Mouse (Mus musculus): Measurements from ENCODE around the gene March4. TPM values are rescaled to one million over a fixed set of nuclear protein-coding genes. Genes with fewer than 3 reads are reported as not detected.

March4 gene
- polyA plus RNA-seq, 1 experiment from 2014 or later, result 0.04 TPM

- Histone ChIP-seq H3K36me3 (no peaks in the 10 kb centered on the region), H3K9me3 (no peaks in the 10 kb centered on the region), H3K27ac (no peak overlapping the region), H3K4me1 (no peaks in the 10 kb centered on the region), H3K9ac (no peak overlapping the region), H3K27me3 (no peaks in the 10 kb centered on the region), H3K4me2 (replicated peaks) (no peak overlapping the region), H3K4me3 (no peak overlapping the region)
- no peak for ATAC-seq (ENCODE audit: insufficient number of reproducible peaks, insufficient read depth, low FRiP score, low TSS enrichment)
- WGBS, result 72% methylated on average over 3 of the region's 3 CpGs
Observed at GRCm38 (mm10) chr1:72434510-72434909, 102.2 kb downstream of the March4 start.

- H3K36me3 ChIP-seq, result no peaks in the 10 kb centered on the region
- no peak overlapping the region for H3K4me2 ChIP-seq (replicated peaks)
- no peaks in the 10 kb centered on the region for H3K4me1 ChIP-seq
- 91% methylated on average over 1 of the region's 1 CpGs for WGBS
- no peaks in the 10 kb centered on the region for H3K9me3 ChIP-seq
- no peak for ATAC-seq (ENCODE audit: insufficient number of reproducible peaks, insufficient read depth, low FRiP score, low TSS enrichment)
- H3K4me3 ChIP-seq, result no peak overlapping the region
- no peaks in the 10 kb centered on the region for H3K27me3 ChIP-seq
- H3K9ac ChIP-seq, result no peak overlapping the region
- H3K27ac ChIP-seq, result no peak overlapping the region
Observed at GRCm38 (mm10) chr1:72432579-72432978, 104.2 kb downstream of the March4 start.

- Histone ChIP-seq H3K27ac (no peak overlapping the region), H3K36me3 (no peaks in the 10 kb centered on the region), H3K4me2 (replicated peaks) (no peak overlapping the region), H3K4me3 (no peak overlapping the region), H3K9ac (no peak overlapping the region), H3K9me3 (no peaks in the 10 kb centered on the region), H3K27me3 (no peaks in the 10 kb centered on the region), H3K4me1 (no peaks in the 10 kb centered on the region)
- WGBS, result 91% methylated on average over 7 of the region's 7 CpGs
- no peak for ATAC-seq (ENCODE audit: insufficient number of reproducible peaks, insufficient read depth, low FRiP score, low TSS enrichment)
Observed at GRCm38 (mm10) chr1:72429107-72429807, 107.5 kb downstream of the March4 start.

- no peak overlapping the region for H3K4me2 ChIP-seq (replicated peaks)
- H3K36me3 ChIP-seq, result no peaks in the 10 kb centered on the region
- no peaks in the 10 kb centered on the region for H3K27me3 ChIP-seq
- ATAC-seq (ENCODE audit: insufficient number of reproducible peaks, insufficient read depth, low FRiP score, low TSS enrichment), result no peak
- H3K4me3 ChIP-seq, result no peak overlapping the region
- H3K9ac ChIP-seq, result no peak overlapping the region
- H3K4me1 ChIP-seq, result no peaks in the 10 kb centered on the region
- 79% methylated on average over 8 of the region's 8 CpGs for WGBS
- H3K9me3 ChIP-seq, result no peaks in the 10 kb centered on the region
- no peak overlapping the region for H3K27ac ChIP-seq
Observed at GRCm38 (mm10) chr1:72428526-72428925, 108.2 kb downstream of the March4 start.

- Histone ChIP-seq H3K9ac (no peak overlapping the region), H3K27me3 (no peaks in the 10 kb centered on the region), H3K9me3 (no peaks in the 10 kb centered on the region), H3K4me1 (no peaks in the 10 kb centered on the region), H3K4me2 (replicated peaks) (no peak overlapping the region), H3K36me3 (no peaks in the 10 kb centered on the region), H3K4me3 (no peak overlapping the region), H3K27ac (no peak overlapping the region)
- WGBS, result 82% methylated on average over 4 of the region's 4 CpGs
- ATAC-seq (ENCODE audit: insufficient number of reproducible peaks, insufficient read depth, low FRiP score, low TSS enrichment), result no peak
Observed at GRCm38 (mm10) chr1:72426456-72426855, 110.3 kb downstream of the March4 start.

- H3K27me3 ChIP-seq, result no peaks in the 10 kb centered on the region
- 85% methylated on average over 4 of the region's 4 CpGs for WGBS
- H3K4me3 ChIP-seq, result no peak overlapping the region
- H3K9ac ChIP-seq, result no peak overlapping the region
- H3K9me3 ChIP-seq, result no peaks in the 10 kb centered on the region
- no peaks in the 10 kb centered on the region for H3K4me1 ChIP-seq
- H3K4me2 ChIP-seq (replicated peaks), result no peak overlapping the region
- H3K36me3 ChIP-seq, result no peaks in the 10 kb centered on the region
- no peak overlapping the region for H3K27ac ChIP-seq
- ATAC-seq (ENCODE audit: insufficient number of reproducible peaks, insufficient read depth, low FRiP score, low TSS enrichment), result no peak
Observed at GRCm38 (mm10) chr1:72422121-72422520, 114.6 kb downstream of the March4 start.

- 46% methylated on average over 2 of the region's 2 CpGs for WGBS
Observed at GRCm38 (mm10) chr1:72420220-72420619, 116.5 kb downstream of the March4 start.

GRCm38 (mm10) chr1:72418744-72419655, 117.7 kb downstream of the March4 start:
- Histone ChIP-seq H3K4me1 (peaks cover 9% of the 10 kb centered on the region), H3K27ac (no peak overlapping the region), H3K9me3 (no peaks in the 10 kb centered on the region), H3K4me3 (no peak overlapping the region), H3K9ac (no peak overlapping the region), H3K36me3 (no peaks in the 10 kb centered on the region), H3K27me3 (no peaks in the 10 kb centered on the region), H3K4me2 (replicated peaks) (no peak overlapping the region)
- WGBS, result 73% methylated on average over 8 of the region's 8 CpGs
- no peak for ATAC-seq (ENCODE audit: insufficient number of reproducible peaks, insufficient read depth, low FRiP score, low TSS enrichment)

More at GRCm38 (mm10) chr1:72420220-72420619, 116.5 kb downstream of the March4 start:
- Histone ChIP-seq H3K36me3 (no peaks in the 10 kb centered on the region), H3K9ac (no peak overlapping the region), H3K27ac (no peak overlapping the region), H3K4me2 (replicated peaks) (no peak overlapping the region), H3K9me3 (no peaks in the 10 kb centered on the region), H3K4me3 (no peak overlapping the region), H3K4me1 (no peaks in the 10 kb centered on the region), H3K27me3 (no peaks in the 10 kb centered on the region)
- ATAC-seq (ENCODE audit: insufficient number of reproducible peaks, insufficient read depth, low FRiP score, low TSS enrichment), result no peak

GRCm38 (mm10) chr1:72414561-72415253, 122.0 kb downstream of the March4 start:
- H3K36me3 ChIP-seq, result no peaks in the 10 kb centered on the region
- 23% methylated on average over 8 of the region's 8 CpGs for WGBS
- H3K27ac ChIP-seq, result no peak overlapping the region
- H3K4me3 ChIP-seq, result no peak overlapping the region
- no peak overlapping the region for H3K4me2 ChIP-seq (replicated peaks)
- ATAC-seq (ENCODE audit: insufficient number of reproducible peaks, insufficient read depth, low FRiP score, low TSS enrichment), result 0 out of 2 replicates have a peak, but pooled peaks have one; percentile 28
- H3K4me1 ChIP-seq, result peaks cover 9% of the 10 kb centered on the region
- H3K9ac ChIP-seq, result no peak overlapping the region
- no peaks in the 10 kb centered on the region for H3K9me3 ChIP-seq
- no peaks in the 10 kb centered on the region for H3K27me3 ChIP-seq

- WGBS, result 60% methylated on average over 8 of the region's 8 CpGs
- peaks cover 9% of the 10 kb centered on the region for H3K4me1 ChIP-seq
- H3K36me3 ChIP-seq, result no peaks in the 10 kb centered on the region
- no peak overlapping the region for H3K4me3 ChIP-seq
- no peak overlapping the region for H3K9ac ChIP-seq
- no peaks in the 10 kb centered on the region for H3K27me3 ChIP-seq
- no peak overlapping the region for H3K4me2 ChIP-seq (replicated peaks)
- ATAC-seq (ENCODE audit: insufficient number of reproducible peaks, insufficient read depth, low FRiP score, low TSS enrichment), result no peak
- H3K9me3 ChIP-seq, result no peaks in the 10 kb centered on the region
- H3K27ac ChIP-seq, result no peak overlapping the region
Observed at GRCm38 (mm10) chr1:72414133-72414532, 122.6 kb downstream of the March4 start.

GRCm38 (mm10) chr1:72413205-72413604, 123.5 kb downstream of the March4 start:
- Histone ChIP-seq H3K36me3 (no peaks in the 10 kb centered on the region), H3K27ac (no peak overlapping the region), H3K4me2 (replicated peaks) (no peak overlapping the region), H3K9me3 (no peaks in the 10 kb centered on the region), H3K4me3 (no peak overlapping the region), H3K4me1 (peaks cover 9% of the 10 kb centered on the region), H3K9ac (no peak overlapping the region), H3K27me3 (no peaks in the 10 kb centered on the region)
- 87% methylated on average over 8 of the region's 8 CpGs for WGBS
- ATAC-seq (ENCODE audit: insufficient number of reproducible peaks, insufficient read depth, low FRiP score, low TSS enrichment), result no peak

Measured in embryonic facial prominence, embryonic 12.5 days (tissue).